Mouse (Mus musculus) ES-Bruce4 (cell line): ENCODE data around the gene Akap13. TPM values are rescaled to one million over a fixed set of nuclear protein-coding genes. Genes with fewer than 3 reads are reported as not detected.
"Not testable (repeated sequence)": the region's sequence is repeated elsewhere in the genome, so short reads cannot be mapped to it uniquely, and the experiment has no call there.

Experiments
- H3K27ac ChIP-seq: 2 replicates; pipeline ENCODE4 v1.5.1; 2012; ENCODE audit warnings: low read length, inconsistent platforms; ENCODE audit not compliant: insufficient read depth
- H3K27me3 ChIP-seq: 2 replicates; pipeline ENCODE4 v1.6.1; 2012; ENCODE audit warnings: mild to moderate bottlenecking, low read length, inconsistent platforms; ENCODE audit not compliant: control insufficient read depth, poor library complexity, insufficient read depth, severe bottlenecking
- H3K36me3 ChIP-seq: 2 replicates; pipeline ENCODE4 v1.6.1; 2012; ENCODE audit warnings: inconsistent platforms, mild to moderate bottlenecking, low read length, moderate library complexity; ENCODE audit not compliant: control insufficient read depth, poor library complexity, insufficient read depth, severe bottlenecking
- H3K4me1 ChIP-seq: one replicate; pipeline ENCODE4 v1.8.1; 2011; ENCODE audit warnings: low read length; ENCODE audit not compliant: control insufficient read depth, insufficient read depth
- H3K4me3 ChIP-seq: 2 replicates; pipeline ENCODE4 v1.5.1; 2011; ENCODE audit warnings: low read depth, mild to moderate bottlenecking, low read length
- H3K9ac ChIP-seq: 2 replicates; pipeline ENCODE4 v1.6.1; 2012; ENCODE audit warnings: low read depth, mild to moderate bottlenecking, inconsistent platforms; ENCODE audit not compliant: poor library complexity, severe bottlenecking
- H3K9me3 ChIP-seq: replicated peaks from 2 replicates; pipeline ENCODE4 v1.6.1; 2012; ENCODE audit warnings: mild to moderate bottlenecking, low read length, inconsistent platforms; ENCODE audit not compliant: control insufficient read depth, poor library complexity, insufficient read depth, severe bottlenecking
- CTCF ChIP-seq: IDR thresholded peaks from one replicate; pipeline ENCODE4 v1.8.1; 2011; ENCODE audit warnings: low read depth, low read length
- EP300 ChIP-seq: IDR thresholded peaks from 2 replicates; pipeline ENCODE4 v1.6.1; 2011; ENCODE audit warnings: low read depth, low read length; ENCODE audit not compliant: insufficient read depth
- POLR2A ChIP-seq: IDR thresholded peaks from one replicate; pipeline ENCODE4 v1.8.1; 2011; ENCODE audit warnings: low read length; ENCODE audit not compliant: insufficient read depth
- polyA plus RNA-seq: library from polyadenylated mRNA; stranded (reverse); fragments of >200 nt; gene quantifications from 2 replicates; pipeline ENCODE4 v1.2.4, GENCODE M21; 2011; ENCODE audit warnings: low read depth; ENCODE audit not compliant: missing spikeins, insufficient read depth, insufficient read length

The Akap13 gene
- polyA plus RNA-seq, 1 experiment = 27.4 TPM

- no peak overlapping the region for H3K9ac ChIP-seq
- H3K4me3 ChIP-seq = no peak overlapping the region
- TF ChIP-seq EP300 (no peak), POLR2A (no peak), CTCF (no peak)
- H3K4me1 ChIP-seq = no peaks in the 10 kb centered on the region
- no peak overlapping the region for H3K27ac ChIP-seq
- H3K9me3 ChIP-seq = no peaks in the 10 kb centered on the region
- no peaks in the 10 kb centered on the region for H3K27me3 ChIP-seq
- no peaks in the 10 kb centered on the region for H3K36me3 ChIP-seq
Observed at GRCm38 (mm10) chr7:75789746-75790145, 334.4 kb downstream of the Akap13 start.

GRCm38 (mm10) chr7:75791092-75791837, 335.9 kb downstream of the Akap13 start:
- H3K27me3 ChIP-seq, H3K27ac ChIP-seq, H3K9ac ChIP-seq, H3K4me1 ChIP-seq, H3K4me3 ChIP-seq, H3K36me3 ChIP-seq, H3K9me3 ChIP-seq: not testable (repeated sequence)

- TF ChIP-seq CTCF (no peak), EP300 (no peak), POLR2A (no peak)
- Histone ChIP-seq H3K27ac (no peak overlapping the region), H3K36me3 (no peaks in the 10 kb centered on the region), H3K4me1 (no peaks in the 10 kb centered on the region), H3K9me3 (peaks cover 8% of the 10 kb centered on the region), H3K9ac (no peak overlapping the region), H3K4me3 (no peak overlapping the region), H3K27me3 (no peaks in the 10 kb centered on the region)
Observed at GRCm38 (mm10) chr7:75793091-75793490, 337.8 kb downstream of the Akap13 start.

- Histone ChIP-seq H3K4me1 (no peaks in the 10 kb centered on the region), H3K9me3 (peaks cover 15% of the 10 kb centered on the region), H3K36me3 (no peaks in the 10 kb centered on the region), H3K27me3 (no peaks in the 10 kb centered on the region), H3K4me3 (no peak overlapping the region), H3K27ac (no peak overlapping the region), H3K9ac (no peak overlapping the region)
- TF ChIP-seq EP300 (no peak), CTCF (no peak), POLR2A (no peak)
Observed at GRCm38 (mm10) chr7:75793654-75794335, 338.5 kb downstream of the Akap13 start.

GRCm38 (mm10) chr7:75795106-75795505, 339.8 kb downstream of the Akap13 start:
- Histone ChIP-seq H3K4me3 (no peak overlapping the region), H3K4me1 (no peaks in the 10 kb centered on the region)
- TF ChIP-seq POLR2A (no peak), CTCF (no peak), EP300 (no peak)

GRCm38 (mm10) chr7:75796474-75796873, 341.1 kb downstream of the Akap13 start:
- Histone ChIP-seq H3K4me3 (no peak overlapping the region), H3K4me1 (peaks cover 6% of the 10 kb centered on the region), H3K9me3 (peaks cover 29% of the 10 kb centered on the region), H3K27me3 (no peaks in the 10 kb centered on the region), H3K9ac (no peak overlapping the region), H3K27ac (no peak overlapping the region), H3K36me3 (no peaks in the 10 kb centered on the region)
- TF ChIP-seq EP300 (no peak), CTCF (no peak), POLR2A (no peak)

More at GRCm38 (mm10) chr7:75795106-75795505, 339.8 kb downstream of the Akap13 start:
- H3K27ac ChIP-seq = no peak overlapping the region
- no peaks in the 10 kb centered on the region for H3K27me3 ChIP-seq
- H3K36me3 ChIP-seq = no peaks in the 10 kb centered on the region
- H3K9ac ChIP-seq = no peak overlapping the region
- H3K9me3 ChIP-seq = peaks cover 25% of the 10 kb centered on the region
